Mouse (Mus musculus): ENCODE results near the gene Them7. TPM values are rescaled to one million over a fixed set of nuclear protein-coding genes. Genes with fewer than 3 reads are reported as not detected.

Gene Them7
- total and polyA plus RNA-seq, 3 experiments, result not detected

DNA sequence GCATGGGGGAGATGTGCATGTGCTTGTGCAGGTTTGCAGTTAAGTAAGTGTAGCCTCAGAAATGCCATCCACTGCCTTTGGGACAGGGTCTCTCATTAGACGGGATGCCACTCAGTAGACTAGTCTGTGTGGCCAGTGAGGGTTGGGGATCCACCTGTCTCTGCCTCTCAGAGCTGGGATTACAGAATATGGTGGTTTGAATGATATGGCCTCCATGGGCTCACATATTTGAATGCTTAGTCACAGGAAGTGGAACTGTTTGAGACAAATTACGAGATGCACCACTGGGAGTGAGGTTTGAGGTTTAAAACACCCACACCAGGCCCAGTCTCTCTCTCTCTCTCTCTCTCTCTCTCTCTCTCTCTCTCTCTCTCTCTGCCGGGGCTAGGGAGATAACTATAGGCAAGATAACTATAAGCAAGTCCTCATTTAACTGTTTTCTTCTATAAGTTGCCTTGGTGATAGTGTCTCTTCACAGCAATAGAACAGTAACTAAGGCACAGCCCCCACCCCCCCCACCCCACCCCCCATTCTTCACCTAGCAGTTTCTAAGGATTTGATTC is 156.7 kb downstream of the Them7 start:
- H3K36me3 ChIP-seq (ENCODE audit: control insufficient read depth in 1 of 2, insufficient read depth in 2 of 2, low read length in 2 of 2), result peaks cover 3 to 4% of the 10 kb centered on the region in 2 experiments; a peak in 3 of 4 replicates
- H3K27ac ChIP-seq (ENCODE audit: control insufficient read depth, low read depth, low read length), result no peak overlapping the region
- H3K27me3 ChIP-seq (ENCODE audit: control insufficient read depth in 1 of 2, insufficient read depth in 2 of 2, low read length in 2 of 2), result no peaks in the 10 kb centered on the region
- H3K4me1 ChIP-seq (ENCODE audit: control insufficient read depth in 1 of 2, insufficient read depth in 2 of 2, low read length in 2 of 2), result peaks cover 0 to 9% of the 10 kb centered on the region in 2 experiments; a peak in 1 of 4 replicates
- H3K9ac ChIP-seq (ENCODE audit: control insufficient read depth, low read depth, low read length, poor library complexity, severe bottlenecking), result no peak overlapping the region
- no peak overlapping the region for H3K4me3 ChIP-seq (ENCODE audit: control insufficient read depth in 1 of 2, insufficient read depth in 1 of 2, low read depth in 2 of 2, low read length in 2 of 2)
- peak; percentile 46 for DNase-seq (ENCODE audit: low read depth, low spot score)
- H3K79me2 ChIP-seq (ENCODE audit: control insufficient read depth, insufficient read depth, low read length, poor library complexity), result no peaks in the 10 kb centered on the region
- no peaks in the 10 kb centered on the region for H3K9me3 ChIP-seq (replicated peaks; ENCODE audit: insufficient read depth, low read length)
- 0 out of 2 replicates have a peak, but pooled peaks have one; percentile 9 for TF ChIP-seq ETS1 (IDR thresholded peaks at IDR 0.05; ENCODE audit: low read depth, low read length)
- TF ChIP-seq POLR2AphosphoS5 (IDR thresholded peaks at IDR 0.05; ENCODE audit: borderline replicate concordance, low read depth, low read length), result no peak
- no peak for TF ChIP-seq POLR2A (IDR thresholded peaks at IDR 0.05; ENCODE audit: control insufficient read depth in 1 of 2, insufficient read depth in 1 of 2, low read depth in 1 of 2, low read length in 2 of 2, poor library complexity in 1 of 2)
- TF ChIP-seq USF2 (IDR thresholded peaks at IDR 0.05; ENCODE audit: borderline replicate concordance in 1 of 2, insufficient read depth in 1 of 2, low read depth in 1 of 2, low read length in 2 of 2), result no peak
- no peak for TF ChIP-seq RAD21 (IDR thresholded peaks at IDR 0.05; ENCODE audit: low read depth, low read length)
- TF ChIP-seq MAZ (IDR thresholded peaks at IDR 0.05; ENCODE audit: low read depth, low read length), result no peak
- TF ChIP-seq EP300 (IDR thresholded peaks at IDR 0.05; ENCODE audit: low read depth in 1 of 2, low read length in 2 of 2), result 0 out of 4 replicates have a peak, but pooled peaks of 1 of the 2 experiments have one; percentile 6
- no peak for TF ChIP-seq MYC (IDR thresholded peaks at IDR 0.05; ENCODE audit: low read depth, low read length)
- no peak for TF ChIP-seq KAT2A (conservative IDR thresholded peaks at IDR 0.05; ENCODE audit: low read depth, low read length)
- peak; percentile 97 for TF ChIP-seq JUND (IDR thresholded peaks at IDR 0.05; ENCODE audit: low read depth, low read length)
- no peak for TF ChIP-seq CHD2 (IDR thresholded peaks at IDR 0.05; ENCODE audit: low read length)
- no peak for TF ChIP-seq ZNF384 (IDR thresholded peaks at IDR 0.05; ENCODE audit: low read depth, low read length)
- no peak for TF ChIP-seq MAX (IDR thresholded peaks at IDR 0.05; ENCODE audit: low read length)
- no peak for TF ChIP-seq GATA1 (IDR thresholded peaks at IDR 0.05; ENCODE audit: low read depth, low read length)
- TF ChIP-seq RCOR1 (IDR thresholded peaks at IDR 0.05; ENCODE audit: low read depth, low read length), result no peak

- Histone ChIP-seq H3K4me3 (ENCODE audit: control insufficient read depth in 1 of 2, insufficient read depth in 1 of 2, low read depth in 2 of 2, low read length in 2 of 2) (no peak overlapping the region), H3K27ac (ENCODE audit: control insufficient read depth, low read depth, low read length) (no peak overlapping the region), H3K4me1 (ENCODE audit: control insufficient read depth in 1 of 2, insufficient read depth in 2 of 2, low read length in 2 of 2) (peaks cover 0 to 9% of the 10 kb centered on the region in 2 experiments; a peak in 1 of 4 replicates), H3K27me3 (ENCODE audit: control insufficient read depth in 1 of 2, insufficient read depth in 2 of 2, low read length in 2 of 2) (no peaks in the 10 kb centered on the region), H3K9me3 (replicated peaks; ENCODE audit: insufficient read depth, low read length) (no peaks in the 10 kb centered on the region), H3K79me2 (ENCODE audit: control insufficient read depth, insufficient read depth, low read length, poor library complexity) (no peaks in the 10 kb centered on the region), H3K9ac (ENCODE audit: control insufficient read depth, low read depth, low read length, poor library complexity, severe bottlenecking) (no peak overlapping the region), H3K36me3 (ENCODE audit: control insufficient read depth in 1 of 2, insufficient read depth in 2 of 2, low read length in 2 of 2) (peaks cover 3 to 16% of the 10 kb centered on the region in 2 experiments; a peak in 3 of 4 replicates)
- DNase-seq (ENCODE audit: low read depth, low spot score), result no peak
- no peak for TF ChIP-seq RCOR1 (IDR thresholded peaks at IDR 0.05; ENCODE audit: low read depth, low read length)
- no peak for TF ChIP-seq TBP (IDR thresholded peaks at IDR 0.05; ENCODE audit: low read depth, low read length)
- TF ChIP-seq CHD2 (IDR thresholded peaks at IDR 0.05; ENCODE audit: low read length), result no peak
- TF ChIP-seq ELF1 (IDR thresholded peaks at IDR 0.05; ENCODE audit: low read depth, low read length), result no peak
- TF ChIP-seq MXI1 (IDR thresholded peaks at IDR 0.05; ENCODE audit: low read depth, low read length), result no peak
- TF ChIP-seq ZKSCAN1 (IDR thresholded peaks at IDR 0.05; ENCODE audit: low read depth, low read length), result no peak
- no peak for TF ChIP-seq E2F4 (IDR thresholded peaks at IDR 0.05; ENCODE audit: borderline replicate concordance, low read depth, low read length)
- TF ChIP-seq NELFE (IDR thresholded peaks at IDR 0.05; ENCODE audit: low read depth, low read length), result no peak
- TF ChIP-seq USF2 (IDR thresholded peaks at IDR 0.05; ENCODE audit: borderline replicate concordance in 1 of 2, insufficient read depth in 1 of 2, low read depth in 1 of 2, low read length in 2 of 2), result no peak
- TF ChIP-seq KAT2A (conservative IDR thresholded peaks at IDR 0.05; ENCODE audit: low read depth, low read length), result no peak
- TF ChIP-seq MEF2A (IDR thresholded peaks at IDR 0.05; ENCODE audit: extremely low read depth, insufficient replicate concordance, low read depth, low read length, poor library complexity, severe bottlenecking), result no peak
- no peak for TF ChIP-seq POLR2A (IDR thresholded peaks at IDR 0.05; ENCODE audit: control insufficient read depth in 1 of 2, insufficient read depth in 1 of 2, low read depth in 1 of 2, low read length in 2 of 2, poor library complexity in 1 of 2)
- TF ChIP-seq SMC3 (IDR thresholded peaks at IDR 0.05; ENCODE audit: low read depth, low read length), result no peak
- no peak for TF ChIP-seq ZC3H11A (IDR thresholded peaks at IDR 0.05; ENCODE audit: low read depth, low read length)
- TF ChIP-seq USF1 (IDR thresholded peaks at IDR 0.05; ENCODE audit: low read depth, low read length), result no peak
Measured at GRCm38 (mm10) chr2:105383063-105383462, 158.9 kb downstream of the Them7 start.
